Mouse (Mus musculus) CH12.LX (cell line): ENCODE measurements at regions not wholly inside any gene's neighbourhood (a gene's known extent, or its start where the extent isn't known, plus 50 kb on each side); places are given as distances from the start of the nearest gene placed in this dataset.

Source experiments
- DNase-seq: peaks from one replicate; pipeline ENCODE4 v3.0.0-alpha.2; 2013; ENCODE audit errors: extremely low read depth
- H3K27ac ChIP-seq: 2 replicates; pipeline ENCODE4 v1.5.1; 2012; ENCODE audit warnings: low read depth, mild to moderate bottlenecking, control low read depth, moderate library complexity; ENCODE audit not compliant: insufficient read depth
- H3K27me3 ChIP-seq: replicated peaks from 2 replicates; pipeline ENCODE3; 2012; ENCODE audit warnings: inconsistent platforms
- H3K36me3 ChIP-seq, 2 experiments: replicated peaks in 1 of 2; 2 replicates each; pipeline versions ENCODE3 to v1.6.1; 2012; ENCODE audit warnings: inconsistent platforms in 1 of 2, low read length in 1 of 2, mild to moderate bottlenecking in 1 of 2, mixed read lengths in 1 of 2, moderate library complexity in 1 of 2; ENCODE audit not compliant: control insufficient read depth in 1 of 2, insufficient read depth in 1 of 2
- H3K4me1 ChIP-seq, 2 experiments: 2 replicates each; pipeline ENCODE4 v1.6.1; 2012; ENCODE audit warnings: inconsistent platforms in 1 of 2, moderate library complexity in 1 of 2; ENCODE audit not compliant: insufficient read depth in 2 of 2, control insufficient read depth in 1 of 2
- H3K4me2 ChIP-seq: 2 replicates; pipeline ENCODE4 v1.6.1; 2012; ENCODE audit warnings: low read depth, mild to moderate bottlenecking, control low read depth; ENCODE audit not compliant: poor library complexity, insufficient read depth, severe bottlenecking
- H3K4me3 ChIP-seq, 3 experiments: fragments of 150-350 bp in 1 of 3; sonication (generic) in 1 of 3; replicated peaks in 1 of 3; 2 replicates each; pipeline versions ENCODE3 to v1.5.1; 2011 to 2012; ENCODE audit warnings: low read depth in 2 of 3, low read length in 2 of 3, mild to moderate bottlenecking in 2 of 3, moderate library complexity in 2 of 3, control low read depth in 1 of 3, improper control_type of control experiment in 1 of 3, inconsistent platforms in 1 of 3, mixed read lengths in 1 of 3; ENCODE audit not compliant: poor library complexity in 1 of 3
- H3K79me2 ChIP-seq: replicated peaks from 2 replicates; pipeline ENCODE4 v1.6.1; 2012; ENCODE audit warnings: mild to moderate bottlenecking, moderate library complexity; ENCODE audit not compliant: control insufficient read depth, poor library complexity, insufficient read depth, severe bottlenecking; ENCODE audit errors: extremely low read depth
- H3K9ac ChIP-seq: 2 replicates; pipeline ENCODE4 v1.6.1; 2012; ENCODE audit warnings: low read depth, mild to moderate bottlenecking, control low read depth, moderate library complexity; ENCODE audit not compliant: insufficient read depth
- H3K9me3 ChIP-seq: replicated peaks from 2 replicates; pipeline ENCODE3; 2012; ENCODE audit warnings: low read length, inconsistent platforms, mixed read lengths
- BHLHE40 ChIP-seq: IDR thresholded peaks from 2 replicates; pipeline ENCODE4 v1.6.1; 2011; ENCODE audit warnings: mild to moderate bottlenecking, low read depth, low read length, improper control_type of control experiment
- CHD1 ChIP-seq: IDR thresholded peaks from 2 replicates; pipeline ENCODE4 v1.6.1; 2012; ENCODE audit warnings: low read depth, low read length, improper control_type of control experiment, inconsistent platforms
- CHD2 ChIP-seq: IDR thresholded peaks from 2 replicates; pipeline ENCODE4 v1.6.1; 2011; ENCODE audit warnings: low read length, improper control_type of control experiment
- GABPA ChIP-seq: IDR thresholded peaks from 2 replicates; pipeline ENCODE4 v1.6.1; 2012; ENCODE audit warnings: low read depth, low read length, improper control_type of control experiment, inconsistent platforms; ENCODE audit not compliant: insufficient replicate concordance
- HCFC1 ChIP-seq: IDR thresholded peaks from 2 replicates; pipeline ENCODE4 v1.6.1; 2012; ENCODE audit warnings: low read depth, mild to moderate bottlenecking, inconsistent platforms, low read length, improper control_type of control experiment
- JUND ChIP-seq: conservative IDR thresholded peaks from 2 replicates; pipeline ENCODE4 v1.6.1; 2011; ENCODE audit warnings: low read depth, low read length, improper control_type of control experiment
- KAT2A ChIP-seq: IDR thresholded peaks from 2 replicates; pipeline ENCODE4 v1.6.1; 2012; ENCODE audit warnings: low read length, improper control_type of control experiment, inconsistent platforms; ENCODE audit not compliant: insufficient replicate concordance
- MAX ChIP-seq: IDR thresholded peaks from 2 replicates; pipeline ENCODE4 v1.6.1; 2011; ENCODE audit warnings: low read length, improper control_type of control experiment
- MAZ ChIP-seq: IDR thresholded peaks from 2 replicates; pipeline ENCODE4 v1.6.1; 2012; ENCODE audit warnings: low read depth, mild to moderate bottlenecking, inconsistent platforms, low read length, improper control_type of control experiment, moderate library complexity
- MEF2A ChIP-seq: IDR thresholded peaks from 2 replicates; pipeline ENCODE4 v1.6.1; 2014; ENCODE audit warnings: low read depth, mild to moderate bottlenecking, inconsistent platforms, low read length, improper control_type of control experiment, borderline replicate concordance
- MXI1 ChIP-seq: IDR thresholded peaks from 2 replicates; pipeline ENCODE4 v1.6.1; 2011; ENCODE audit warnings: mild to moderate bottlenecking, low read depth, low read length, improper control_type of control experiment
- NELFE ChIP-seq: IDR thresholded peaks from 2 replicates; pipeline ENCODE4 v1.6.1; 2011; ENCODE audit warnings: low read depth, low read length, improper control_type of control experiment
- NRF1 ChIP-seq: IDR thresholded peaks from 2 replicates; pipeline ENCODE4 v1.6.1; 2014; ENCODE audit warnings: low read depth, mild to moderate bottlenecking, inconsistent platforms, low read length, improper control_type of control experiment, moderate library complexity
- POLR2A ChIP-seq: IDR thresholded peaks from 2 replicates; pipeline ENCODE4 v1.6.1; 2011; ENCODE audit warnings: low read depth, mild to moderate bottlenecking, improper control_type of control experiment, low read length
- POLR2AphosphoS2 ChIP-seq: IDR thresholded peaks from 2 replicates; pipeline ENCODE4 v1.6.1; 2011; ENCODE audit warnings: low read depth, low read length, improper control_type of control experiment
- RCOR1 ChIP-seq: conservative IDR thresholded peaks from 2 replicates; pipeline ENCODE4 v1.6.1; 2012; ENCODE audit warnings: low read depth, mild to moderate bottlenecking, inconsistent platforms, low read length, improper control_type of control experiment
- SMC3 ChIP-seq: IDR thresholded peaks from 2 replicates; pipeline ENCODE4 v1.6.1; 2011; ENCODE audit warnings: low read depth, low read length, improper control_type of control experiment
- TCF12 ChIP-seq: IDR thresholded peaks from 2 replicates; pipeline ENCODE4 v1.6.1; 2014; ENCODE audit warnings: low read depth, mild to moderate bottlenecking, inconsistent platforms, low read length, improper control_type of control experiment
- UBTF ChIP-seq: IDR thresholded peaks from 2 replicates; pipeline ENCODE4 v1.6.1; 2012; ENCODE audit warnings: low read depth, mild to moderate bottlenecking, inconsistent platforms, low read length, improper control_type of control experiment, moderate library complexity
- ZC3H11A ChIP-seq: IDR thresholded peaks from 2 replicates; pipeline ENCODE4 v1.6.1; 2012; ENCODE audit warnings: low read depth, mild to moderate bottlenecking, inconsistent platforms, low read length, improper control_type of control experiment
- ZMIZ1 ChIP-seq: IDR thresholded peaks from 2 replicates; pipeline ENCODE4 v1.6.1; 2012; ENCODE audit warnings: low read depth, mild to moderate bottlenecking, inconsistent platforms, low read length, improper control_type of control experiment
- dilution Hi-C: fragments of 300-500 bp; cut with MboI; formaldehyde crosslinking; loops from 2 replicates; pipeline ENCODE4 v1.14.3; 2020; ENCODE audit warnings: low sequenced_read_pairs; ENCODE audit not compliant: extremely low pct_unique_long_range_greater_than_20kb, extremely low pct_ligation_motif_present
- in situ Hi-C: fragments of 300-500 bp; cut with MboI; formaldehyde crosslinking; loops from 3 replicates; pipeline ENCODE4 v1.14.3; 2019; ENCODE audit warnings: low sequenced_read_pairs, low pct_ligation_motif_present, low pct_unique_long_range_greater_than_20kb, mixed read lengths

- dilution Hi-C loops = no loop called here
- Histone ChIP-seq H3K79me2 (no peaks in the 10 kb centered on the region), H3K27me3 (peaks cover 3% of the 10 kb centered on the region), H3K36me3 (no peaks in the 10 kb centered on the region), H3K4me3 (no peak overlapping the region), H3K4me1 (no peaks in the 10 kb centered on the region), H3K9me3 (no peaks in the 10 kb centered on the region), H3K4me2 (no peak overlapping the region), H3K9ac (no peak overlapping the region), H3K27ac (no peak overlapping the region)
- no peak for DNase-seq
- TF ChIP-seq UBTF (no peak), MAZ (no peak), KAT2A (no peak), NELFE (no peak), MXI1 (no peak), SMC3 (no peak), BHLHE40 (no peak), ZMIZ1 (no peak), MEF2A (no peak), ZC3H11A (no peak), POLR2A (no peak), TCF12 (no peak), MAX (no peak), CHD1 (no peak), NRF1 (no peak), HCFC1 (no peak), RCOR1 (no peak), POLR2AphosphoS2 (no peak), CHD2 (no peak)
- in situ Hi-C loops = no loop called here
These were observed 158.9 kb upstream of the Mgat5 start for GRCm38 (mm10) chr1:127045711-127046420.

GRCm38 (mm10) chr1:127034748-127035147, 170.1 kb upstream of the Mgat5 start:
- dilution Hi-C loops = no loop called here
- DNase-seq = no peak
- no peak overlapping the region for H3K27ac ChIP-seq
- no peaks in the 10 kb centered on the region for H3K36me3 ChIP-seq
- no peaks in the 10 kb centered on the region for H3K9me3 ChIP-seq
- H3K4me1 ChIP-seq = no peaks in the 10 kb centered on the region
- H3K4me3 ChIP-seq = no peak overlapping the region
- TF ChIP-seq NRF1 = no peak
- TF ChIP-seq JUND = no peak
- TF ChIP-seq CHD1 = no peak
- no peak for TF ChIP-seq NELFE
- TF ChIP-seq MAX = no peak
- no peak for TF ChIP-seq GABPA
- TF ChIP-seq TCF12 = no peak
- TF ChIP-seq, all 38 proteins: peak for 0
- Histone ChIP-seq H3K9ac (no peak overlapping the region), H3K4me2 (no peak overlapping the region), H3K27me3 (peaks cover 3% of the 10 kb centered on the region), H3K79me2 (no peaks in the 10 kb centered on the region)
- in situ Hi-C loops = no loop called here
